Mouse (Mus musculus) midbrain, embryonic 10.5 days (tissue): ENCODE data around the gene Cox11. TPM values are rescaled to one million over a fixed set of nuclear protein-coding genes. Genes with fewer than 3 reads are reported as not detected.

Source experiments
- DNase-seq: peaks from one replicate; pipeline ENCODE4 v3.0.0-alpha.2; 2017; ENCODE audit warnings: low spot score
- H3K27ac ChIP-seq: fragments of 300-500 bp; sonication (generic); replicated peaks from 2 replicates; pipeline ENCODE4 v1.5.1; 2016; ENCODE audit warnings: mild to moderate bottlenecking
- H3K27me3 ChIP-seq: fragments of 300-500 bp; sonication (generic); 2 replicates; pipeline ENCODE4 v1.6.1; 2016; ENCODE audit warnings: low read depth, mild to moderate bottlenecking; ENCODE audit not compliant: poor library complexity, severe bottlenecking
- H3K36me3 ChIP-seq: fragments of 300-500 bp; sonication (generic); 2 replicates; pipeline ENCODE4 v1.6.1; 2016; ENCODE audit warnings: mild to moderate bottlenecking, moderate library complexity
- H3K4me1 ChIP-seq: fragments of 300-500 bp; sonication (generic); 2 replicates; pipeline ENCODE4 v1.6.1; 2016
- H3K4me3 ChIP-seq: fragments of 300-500 bp; sonication (generic); 2 replicates; pipeline ENCODE4 v1.5.1; 2016; ENCODE audit warnings: mild to moderate bottlenecking, moderate library complexity
- H3K9me3 ChIP-seq: fragments of 300-500 bp; sonication (generic); replicated peaks from 2 replicates; pipeline ENCODE4 v1.6.1; 2016; ENCODE audit warnings: mild to moderate bottlenecking
- WGBS: fragments of 180-500 bp; shearing (Covaris S2); methylation state at CpG from one replicate; pipeline ENCODE4 v1.1.7; 2016; 5-methylcytosine and 5-hydroxymethylcytosine counted together
- polyA plus RNA-seq: library from polyadenylated mRNA; unstranded; fragments of >200 nt; fragmentation: Nextera tagmentation; extraction: Ambion mirVana; gene quantifications from 2 replicates; pipeline ENCODE4 v1.2.1, GENCODE M21; 2016

Cox11 gene
- polyA plus RNA-seq, 1 experiment from 2014 or later = 34.7 TPM

- Histone ChIP-seq H3K4me1 (peaks cover 41% of the 10 kb centered on the region), H3K27ac (peak overlapping the region; percentile 77; the same call in 1 of the 2 replicates), H3K36me3 (peaks cover 16% of the 10 kb centered on the region), H3K9me3 (no peaks in the 10 kb centered on the region), H3K4me3 (no peak overlapping the region), H3K27me3 (no peaks in the 10 kb centered on the region)
- no peak for DNase-seq
- WGBS = 79% methylated on average over 4 of the region's 4 CpGs
Measured at GRCm38 (mm10) chr11:90666916-90667315, 28.9 kb downstream of the Cox11 start.

GRCm38 (mm10) chr11:90667325-90667724, 29.4 kb downstream of the Cox11 start:
- H3K27me3 ChIP-seq = no peaks in the 10 kb centered on the region
- no peaks in the 10 kb centered on the region for H3K9me3 ChIP-seq
- peaks cover 19% of the 10 kb centered on the region for H3K36me3 ChIP-seq
- DNase-seq = no peak
- no peak overlapping the region for H3K27ac ChIP-seq
- peaks cover 41% of the 10 kb centered on the region for H3K4me1 ChIP-seq
- no peak overlapping the region for H3K4me3 ChIP-seq
- WGBS = 94% methylated on average over 6 of the region's 6 CpGs

- Histone ChIP-seq H3K27me3 (no peaks in the 10 kb centered on the region), H3K36me3 (peaks cover 10% of the 10 kb centered on the region; the same call in 1 of the 2 replicates)
Measured at GRCm38 (mm10) chr11:90675479-90676110, 37.6 kb downstream of the Cox11 start.

GRCm38 (mm10) chr11:90677027-90677426, 39.1 kb downstream of the Cox11 start:
- no peak for DNase-seq
- Histone ChIP-seq H3K27me3 (no peaks in the 10 kb centered on the region), H3K4me1 (peaks cover 13% of the 10 kb centered on the region)

More at GRCm38 (mm10) chr11:90675479-90676110, 37.6 kb downstream of the Cox11 start:
- H3K4me1 ChIP-seq = peaks cover 13% of the 10 kb centered on the region
- WGBS = 84% methylated on average over 5 of the region's 5 CpGs
- H3K9me3 ChIP-seq = no peaks in the 10 kb centered on the region
- no peak for DNase-seq
- no peak overlapping the region for H3K4me3 ChIP-seq
- no peak overlapping the region for H3K27ac ChIP-seq

GRCm38 (mm10) chr11:90677771-90678288, 39.9 kb downstream of the Cox11 start:
- Histone ChIP-seq H3K27ac (no peak overlapping the region), H3K36me3 (peaks cover 20% of the 10 kb centered on the region), H3K27me3 (no peaks in the 10 kb centered on the region), H3K9me3 (no peaks in the 10 kb centered on the region), H3K4me3 (no peak overlapping the region; the same call in 1 of the 2 replicates), H3K4me1 (peaks cover 13% of the 10 kb centered on the region)
- no peak for DNase-seq
- 68% methylated on average over 8 of the region's 8 CpGs for WGBS

More at GRCm38 (mm10) chr11:90677027-90677426, 39.1 kb downstream of the Cox11 start:
- H3K4me3 ChIP-seq = no peak overlapping the region
- no peak overlapping the region for H3K27ac ChIP-seq
- H3K36me3 ChIP-seq = peaks cover 17% of the 10 kb centered on the region; the same call in 1 of the 2 replicates
- H3K9me3 ChIP-seq = no peaks in the 10 kb centered on the region
- 92% methylated on average over 7 of the region's 7 CpGs for WGBS

GRCm38 (mm10) chr11:90678582-90678981, 40.6 kb downstream of the Cox11 start:
- peaks cover 13% of the 10 kb centered on the region for H3K4me1 ChIP-seq
- no peak overlapping the region for H3K4me3 ChIP-seq
- no peaks in the 10 kb centered on the region for H3K9me3 ChIP-seq
- no peak for DNase-seq
- H3K27me3 ChIP-seq = no peaks in the 10 kb centered on the region
- peaks cover 19% of the 10 kb centered on the region for H3K36me3 ChIP-seq
- WGBS = 84% methylated on average over 5 of the region's 5 CpGs
- no peak overlapping the region for H3K27ac ChIP-seq

GRCm38 (mm10) chr11:90681171-90681570, 43.2 kb downstream of the Cox11 start:
- Histone ChIP-seq H3K27ac (no peak overlapping the region), H3K4me3 (no peak overlapping the region), H3K27me3 (peaks cover 3% of the 10 kb centered on the region), H3K36me3 (peaks cover 22% of the 10 kb centered on the region), H3K9me3 (no peaks in the 10 kb centered on the region), H3K4me1 (peaks cover 21% of the 10 kb centered on the region)
- no peak for DNase-seq

GRCm38 (mm10) chr11:90684765-90685164, 46.8 kb downstream of the Cox11 start:
- Histone ChIP-seq H3K4me3 (no peak overlapping the region), H3K4me1 (peaks cover 26% of the 10 kb centered on the region), H3K36me3 (peaks cover 22% of the 10 kb centered on the region), H3K27me3 (peaks cover 18% of the 10 kb centered on the region), H3K27ac (no peak overlapping the region), H3K9me3 (no peaks in the 10 kb centered on the region)
- DNase-seq = no peak
- 71% methylated on average over 6 of the region's 6 CpGs for WGBS

- DNase-seq = no peak
- no peak overlapping the region for H3K27ac ChIP-seq
- no peak overlapping the region for H3K4me3 ChIP-seq
- H3K4me1 ChIP-seq = peaks cover 28% of the 10 kb centered on the region
- 79% methylated on average over 6 of the region's 6 CpGs for WGBS
- peaks cover 18% of the 10 kb centered on the region for H3K27me3 ChIP-seq
- H3K36me3 ChIP-seq = peaks cover 22% of the 10 kb centered on the region
- no peaks in the 10 kb centered on the region for H3K9me3 ChIP-seq
Measured at GRCm38 (mm10) chr11:90685196-90685595, 47.2 kb downstream of the Cox11 start.

- DNase-seq = peak; percentile 27
- H3K4me3 ChIP-seq = peak overlapping the region; percentile 77
- H3K36me3 ChIP-seq = peaks cover 15% of the 10 kb centered on the region
- H3K27ac ChIP-seq = peak overlapping the region; percentile 84; the same call in 1 of the 2 replicates
- peaks cover 18% of the 10 kb centered on the region for H3K27me3 ChIP-seq
- WGBS = 73% methylated on average over 13 of the region's 13 CpGs
- H3K9me3 ChIP-seq = no peaks in the 10 kb centered on the region
- H3K4me1 ChIP-seq = peaks cover 28% of the 10 kb centered on the region
Measured at GRCm38 (mm10) chr11:90686287-90687025, 48.5 kb downstream of the Cox11 start.

- Histone ChIP-seq H3K36me3 (peaks cover 15% of the 10 kb centered on the region), H3K27ac (peak overlapping the region; percentile 84), H3K9me3 (no peaks in the 10 kb centered on the region), H3K4me3 (peak overlapping the region; percentile 77), H3K4me1 (peaks cover 28% of the 10 kb centered on the region), H3K27me3 (peaks cover 18% of the 10 kb centered on the region)
- no peak for DNase-seq
- 1% methylated on average over 17 of the region's 17 CpGs for WGBS
Measured at GRCm38 (mm10) chr11:90687040-90687439, 49.1 kb downstream of the Cox11 start.

- Histone ChIP-seq H3K27me3 (peaks cover 18% of the 10 kb centered on the region), H3K4me1 (peaks cover 28% of the 10 kb centered on the region), H3K36me3 (peaks cover 9% of the 10 kb centered on the region), H3K4me3 (peak within 1 kb of the TSS; percentile 77), H3K9me3 (no peaks in the 10 kb centered on the region), H3K27ac (peak within 1 kb of the TSS; percentile 84)
- peak; percentile 81 for DNase-seq
- 8% methylated on average over 47 of the region's 47 CpGs for WGBS
Measured at GRCm38 (mm10) chr11:90687460-90688416, 49.8 kb downstream of the Cox11 start, which contains the start of gene Tom1l1. Gene Tom1l1 (minus strand): TSS chr11:90688366.
